13 mouse cellular contexts compared by ENCODE assay signal in the genomic region with DNA sequence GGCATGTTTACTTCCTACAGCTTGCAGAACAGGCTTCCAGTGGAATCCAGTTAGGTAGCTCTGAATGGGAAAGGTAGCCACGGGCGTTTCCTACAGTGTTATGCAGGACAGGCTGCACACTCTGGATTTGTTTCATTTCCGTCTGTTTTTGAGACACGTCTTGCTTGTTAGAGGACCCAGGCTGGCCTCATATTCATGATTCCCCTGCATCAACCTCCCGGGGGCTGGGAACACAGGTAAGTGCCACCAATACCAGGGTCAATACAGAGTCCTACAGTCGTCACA. TPM values are rescaled to one million over a fixed set of nuclear protein-coding genes. Genes with fewer than 3 reads are reported as not detected.
DNase-seq lines count a peak whose midpoint lies in the region; ATAC-seq lines count a peak whose summit lies in the region.
"Had no signal": no experiment of that assay in that cellular context is flagged by ENCODE, and none has a peak within 500 bp of the region (broad histone marks: within the 10 kb centered on the region; RNA-seq: fewer than 3 reads in every experiment).

No protein-coding gene starts in this region.

- H3K4me1 ChIP-seq in forebrain, embryonic 10.5 days: peaks cover 59% of the 10 kb centered on the region
- H3K4me1 ChIP-seq in forebrain, embryonic 15.5 days: peaks cover 21% of the 10 kb centered on the region
- peaks cover 53% of the 10 kb centered on the region for H3K4me1 ChIP-seq in kidney, embryonic 16.5 days (ENCODE audit: insufficient read depth, low read length)
- H3K4me1 ChIP-seq in embryonic facial prominence, embryonic 11.5 days (ENCODE audit: control insufficient read depth, insufficient read depth, low read length): no peaks in the 10 kb centered on the region; the same call in 1 of the 2 replicates
- peaks cover 38% of the 10 kb centered on the region for H3K4me1 ChIP-seq in limb, embryonic 11.5 days (ENCODE audit: control insufficient read depth, insufficient read depth, low read length)

- 78% methylated on average over 6 of the region's 6 CpGs for WGBS in forebrain, embryonic 10.5 days
- WGBS in forebrain, embryonic 15.5 days: 76% methylated on average over 6 of the region's 6 CpGs
- WGBS in kidney, embryonic 16.5 days: 47% methylated on average over 6 of the region's 6 CpGs
- WGBS in embryonic facial prominence, embryonic 11.5 days: 59% methylated on average over 6 of the region's 6 CpGs
- 29% methylated on average over 6 of the region's 6 CpGs for WGBS in limb, embryonic 11.5 days

- no peak overlapping the region for H3K4me2 ChIP-seq in forebrain, embryonic 15.5 days (replicated peaks)
- H3K4me2 ChIP-seq in kidney, embryonic 16.5 days (replicated peaks; ENCODE audit: low read depth, low read length): no peak overlapping the region
- H3K4me2 ChIP-seq in embryonic facial prominence, embryonic 11.5 days (ENCODE audit: low read depth, low read length): no peak overlapping the region
- peak overlapping the region; percentile 10; the same call in 1 of the 2 replicates for H3K4me2 ChIP-seq in limb, embryonic 11.5 days (ENCODE audit: low read depth, severe bottlenecking)
- H3K4me2 ChIP-seq: hindbrain, embryonic 12.5 days had no signal

- no peak overlapping the region for H3K9ac ChIP-seq in forebrain, embryonic 15.5 days (replicated peaks)
- peak overlapping the region; percentile 39 for H3K9ac ChIP-seq in kidney, embryonic 16.5 days (replicated peaks; ENCODE audit: low read length)
- H3K9ac ChIP-seq in embryonic facial prominence, embryonic 11.5 days (replicated peaks; ENCODE audit: low read length): no peak overlapping the region
- H3K9ac ChIP-seq in limb, embryonic 11.5 days (ENCODE audit: low read length): peak overlapping the region; percentile 27; the same call in 1 of the 2 replicates
- H3K9ac ChIP-seq: hindbrain, embryonic 12.5 days had no signal

- H3K27me3 ChIP-seq in forebrain, embryonic 10.5 days (ENCODE audit: poor library complexity, severe bottlenecking): no peaks in the 10 kb centered on the region
- no peaks in the 10 kb centered on the region for H3K27me3 ChIP-seq in forebrain, embryonic 15.5 days
- H3K27me3 ChIP-seq in kidney, embryonic 16.5 days (ENCODE audit: insufficient read depth, low read length): no peaks in the 10 kb centered on the region
- H3K27me3 ChIP-seq in embryonic facial prominence, embryonic 11.5 days (ENCODE audit: control insufficient read depth, insufficient read depth, low read length): no peaks in the 10 kb centered on the region
- H3K27me3 ChIP-seq in limb, embryonic 11.5 days (ENCODE audit: control insufficient read depth, insufficient read depth, low read length): no peaks in the 10 kb centered on the region

- H3K9me3 ChIP-seq in forebrain, embryonic 10.5 days: peaks cover 4% of the 10 kb centered on the region; the same call in 1 of the 2 replicates
- no peaks in the 10 kb centered on the region for H3K9me3 ChIP-seq in forebrain, embryonic 15.5 days
- no peaks in the 10 kb centered on the region for H3K9me3 ChIP-seq in kidney, embryonic 16.5 days (ENCODE audit: low read length)
- no peaks in the 10 kb centered on the region for H3K9me3 ChIP-seq in embryonic facial prominence, embryonic 11.5 days (replicated peaks; ENCODE audit: control insufficient read depth, low read length)
- H3K9me3 ChIP-seq in limb, embryonic 11.5 days (ENCODE audit: control insufficient read depth, low read length): no peaks in the 10 kb centered on the region
- H3K9me3 ChIP-seq: hindbrain, embryonic 12.5 days had no signal

- peak overlapping the region; percentile 63 for H3K27ac ChIP-seq in forebrain, embryonic 10.5 days
- H3K27ac ChIP-seq in forebrain, embryonic 15.5 days (replicated peaks): no peak overlapping the region
- peak overlapping the region; percentile 63; the same call in 1 of the 2 replicates for H3K27ac ChIP-seq in kidney, embryonic 16.5 days (ENCODE audit: low read length)
- H3K27ac ChIP-seq in embryonic facial prominence, embryonic 11.5 days (replicated peaks; ENCODE audit: low read depth, low read length): 0 out of 2 replicates have a peak overlapping the region, but pooled peaks have one; percentile 36
- peak overlapping the region; percentile 76 for H3K27ac ChIP-seq in limb, embryonic 11.5 days (replicated peaks; ENCODE audit: low read depth, low read length)
- H3K27ac ChIP-seq: hindbrain, embryonic 12.5 days had no signal

- no peaks in the 10 kb centered on the region for H3K36me3 ChIP-seq in forebrain, embryonic 10.5 days (replicated peaks)
- H3K36me3 ChIP-seq in forebrain, embryonic 15.5 days: no peaks in the 10 kb centered on the region
- H3K36me3 ChIP-seq in kidney, embryonic 16.5 days (ENCODE audit: insufficient read depth, low read length): no peaks in the 10 kb centered on the region
- H3K36me3 ChIP-seq in embryonic facial prominence, embryonic 11.5 days (replicated peaks; ENCODE audit: control insufficient read depth, insufficient read depth, low read depth, low read length): no peaks in the 10 kb centered on the region
- no peaks in the 10 kb centered on the region for H3K36me3 ChIP-seq in limb, embryonic 11.5 days (ENCODE audit: control insufficient read depth, insufficient read depth, low read length)
- H3K36me3 ChIP-seq: hindbrain, embryonic 12.5 days had no signal

- no peak for DNase-seq in forebrain, embryonic 10.5 days (ENCODE audit: extremely low spot score, low spot score)
- DNase-seq in kidney, adult 18-20 months: no peak
- no peak for DNase-seq in embryonic facial prominence, embryonic 11.5 days (ENCODE audit: low spot score)
- no peak for DNase-seq in limb, embryonic 11.5 days (ENCODE audit: low spot score)
- no peak for DNase-seq in frontal cortex, adult 2 months (ENCODE audit: extremely low spot score in 1 of 2, low spot score in 1 of 2)
- DNase-seq in thymus, adult 18-20 months: no peak
- DNase-seq: cerebellum, adult 9-11 months; gastrocnemius, postnatal 14 days had no signal

- ATAC-seq in forebrain, embryonic 15.5 days (replicated peaks): no peak
- no peak for ATAC-seq in kidney, embryonic 16.5 days (ENCODE audit: low FRiP score, low TSS enrichment)
- ATAC-seq in embryonic facial prominence, embryonic 11.5 days (replicated peaks; ENCODE audit: insufficient number of reproducible peaks, low FRiP score, low TSS enrichment, low read depth): no peak
- no peak for ATAC-seq in limb, embryonic 11.5 days (ENCODE audit: insufficient number of reproducible peaks, low FRiP score, low TSS enrichment, low read depth)

- no peak overlapping the region for H3K4me3 ChIP-seq in forebrain, embryonic 10.5 days
- no peak overlapping the region for H3K4me3 ChIP-seq in forebrain, embryonic 15.5 days
- H3K4me3 ChIP-seq in kidney, embryonic 16.5 days (ENCODE audit: low read length): no peak overlapping the region
- no peak overlapping the region for H3K4me3 ChIP-seq in embryonic facial prominence, embryonic 11.5 days (ENCODE audit: low read depth, low read length)
- no peak overlapping the region for H3K4me3 ChIP-seq in limb, embryonic 11.5 days (ENCODE audit: low read depth, low read length)
- H3K4me3 ChIP-seq: hindbrain, embryonic 12.5 days; myocyte had no signal

RNA-seq across cellular contexts. Expression of a gene that starts 40.1 kb away (rescaled TPM):
- 1.0 TPM in 2 replicates for polyA plus RNA-seq in forebrain, embryonic 10.5 days (2016; fragmentation: Nextera tagmentation; extraction: Ambion mirVana)
- polyA plus RNA-seq in forebrain, embryonic 15.5 days (2015; fragmentation: Nextera tagmentation; extraction: Ambion mirVana): 0.73 and 0.80 TPM in 2 replicates
- polyA plus RNA-seq in kidney, embryonic 16.5 days (2015; fragmentation: Nextera tagmentation; extraction: Ambion mirVana): 0.69 and 1.1 TPM in 2 replicates
- 4.0 and 20.8 TPM in 2 replicates for polyA plus RNA-seq in embryonic facial prominence, embryonic 11.5 days (2014; fragmentation: Nextera tagmentation; extraction: Ambion mirVana)
- 0.39 and 0.78 TPM in 2 replicates for polyA plus RNA-seq in limb, embryonic 11.5 days (2014; fragmentation: Nextera tagmentation; extraction: Ambion mirVana)
- polyA plus RNA-seq in frontal cortex, adult 2 months (2012; rRNA removed): 3.2 and 6.0 TPM in 2 replicates

RNA-seq across cellular contexts. Expression of a gene that starts 51.6 kb away (rescaled TPM):
- not detected in 2 replicates for polyA plus RNA-seq in forebrain, embryonic 10.5 days (2016; fragmentation: Nextera tagmentation; extraction: Ambion mirVana)
- not detected in 2 replicates for polyA plus RNA-seq in forebrain, embryonic 15.5 days (2015; fragmentation: Nextera tagmentation; extraction: Ambion mirVana)
- not detected in 2 replicates for polyA plus RNA-seq in kidney, embryonic 16.5 days (2015; fragmentation: Nextera tagmentation; extraction: Ambion mirVana)
- not detected in 2 replicates for polyA plus RNA-seq in embryonic facial prominence, embryonic 11.5 days (2014; fragmentation: Nextera tagmentation; extraction: Ambion mirVana)
- not detected in 2 replicates for polyA plus RNA-seq in limb, embryonic 11.5 days (2014; fragmentation: Nextera tagmentation; extraction: Ambion mirVana)
- polyA plus RNA-seq in frontal cortex, adult 2 months (2012; rRNA removed): not detected in 2 replicates
- polyA plus RNA-seq: hindbrain, embryonic 12.5 days; myocyte; spleen, adult 2 months had no signal

Comparison
In these comparisons a context has a peak if more than half of its experiments do, and no peak if none do; other contexts are left out.
1. H3K9ac ChIP-seq: peak in kidney, embryonic 16.5 days (single experiment) and limb, embryonic 11.5 days (single experiment); none in forebrain, embryonic 15.5 days (single experiment) and embryonic facial prominence, embryonic 11.5 days (single experiment).